Mouse (Mus musculus): Measurements from ENCODE around the gene Tom1l2. TPM values are rescaled to one million over a fixed set of nuclear protein-coding genes. Genes with fewer than 3 reads are reported as not detected.

The Tom1l2 gene
- polyA plus RNA-seq, 1 experiment from 2014 or later: 71.4 TPM

GRCm38 (mm10) chr11:60206207-60206606 lies 146.5 kb downstream of the Tom1l2 start:
- H3K36me3 ChIP-seq: peaks cover 17% of the 10 kb centered on the region
- H3K4me3 ChIP-seq: no peak overlapping the region
- peaks cover 75% of the 10 kb centered on the region for H3K4me1 ChIP-seq (replicated peaks)
- ATAC-seq (ENCODE audit: low FRiP score, low read depth): no peak
- H3K4me2 ChIP-seq: no peak overlapping the region
- 62% methylated on average over 5 of the region's 5 CpGs for WGBS
- no peaks in the 10 kb centered on the region for H3K9me3 ChIP-seq
- H3K27me3 ChIP-seq: no peaks in the 10 kb centered on the region
- H3K27ac ChIP-seq (replicated peaks): peak overlapping the region; percentile 25; the same call in 1 of the 2 replicates
- no peak overlapping the region for H3K9ac ChIP-seq

- no peak overlapping the region for H3K4me3 ChIP-seq
- no peak overlapping the region for H3K9ac ChIP-seq
- WGBS: 86% methylated on average over 12 of the region's 12 CpGs
- no peak overlapping the region for H3K27ac ChIP-seq (replicated peaks)
- ATAC-seq (ENCODE audit: low FRiP score, low read depth): no peak
- peaks cover 73% of the 10 kb centered on the region for H3K4me1 ChIP-seq (replicated peaks)
- H3K36me3 ChIP-seq: peaks cover 19% of the 10 kb centered on the region
- no peaks in the 10 kb centered on the region for H3K27me3 ChIP-seq
- H3K4me2 ChIP-seq: no peak overlapping the region
- H3K9me3 ChIP-seq: no peaks in the 10 kb centered on the region
Observed at GRCm38 (mm10) chr11:60205026-60205425, 147.7 kb downstream of the Tom1l2 start.

- ATAC-seq (ENCODE audit: low FRiP score, low read depth): no peak
- Histone ChIP-seq H3K9me3 (no peaks in the 10 kb centered on the region), H3K9ac (0 out of 2 replicates have a peak overlapping the region, but pooled peaks have one; percentile 1), H3K27ac (replicated peaks) (peak overlapping the region; percentile 63), H3K4me3 (no peak overlapping the region), H3K36me3 (peaks cover 19% of the 10 kb centered on the region), H3K27me3 (no peaks in the 10 kb centered on the region), H3K4me2 (no peak overlapping the region), H3K4me1 (replicated peaks) (peaks cover 56% of the 10 kb centered on the region)
- WGBS: 64% methylated on average over 26 of the region's 26 CpGs
Observed at GRCm38 (mm10) chr11:60202710-60203638, 149.7 kb downstream of the Tom1l2 start.

GRCm38 (mm10) chr11:60200384-60200783 lies 152.3 kb downstream of the Tom1l2 start:
- Histone ChIP-seq H3K4me2 (no peak overlapping the region), H3K9me3 (no peaks in the 10 kb centered on the region), H3K4me1 (replicated peaks) (peaks cover 31% of the 10 kb centered on the region), H3K36me3 (peaks cover 30% of the 10 kb centered on the region), H3K4me3 (no peak overlapping the region), H3K9ac (no peak overlapping the region), H3K27me3 (no peaks in the 10 kb centered on the region), H3K27ac (replicated peaks) (peak overlapping the region; percentile 79)
- 88% methylated on average over 11 of the region's 11 CpGs for WGBS
- no peak for ATAC-seq (ENCODE audit: low FRiP score, low read depth)

GRCm38 (mm10) chr11:60199702-60200184 lies 153.0 kb downstream of the Tom1l2 start:
- H3K4me1 ChIP-seq (replicated peaks): peaks cover 28% of the 10 kb centered on the region
- no peaks in the 10 kb centered on the region for H3K9me3 ChIP-seq
- peak overlapping the region; percentile 26; the same call in 1 of the 2 replicates for H3K9ac ChIP-seq
- H3K27ac ChIP-seq (replicated peaks): peak overlapping the region; percentile 79
- no peaks in the 10 kb centered on the region for H3K27me3 ChIP-seq
- ATAC-seq (ENCODE audit: low FRiP score, low read depth): peak; percentile 79
- H3K36me3 ChIP-seq: peaks cover 33% of the 10 kb centered on the region
- H3K4me3 ChIP-seq: no peak overlapping the region
- WGBS: 8% methylated on average over 18 of the region's 18 CpGs
- peak overlapping the region; percentile 33 for H3K4me2 ChIP-seq

GRCm38 (mm10) chr11:60198651-60199050 lies 154.1 kb downstream of the Tom1l2 start:
- Histone ChIP-seq H3K27ac (replicated peaks) (peak overlapping the region; percentile 26), H3K36me3 (peaks cover 32% of the 10 kb centered on the region)

DNA sequence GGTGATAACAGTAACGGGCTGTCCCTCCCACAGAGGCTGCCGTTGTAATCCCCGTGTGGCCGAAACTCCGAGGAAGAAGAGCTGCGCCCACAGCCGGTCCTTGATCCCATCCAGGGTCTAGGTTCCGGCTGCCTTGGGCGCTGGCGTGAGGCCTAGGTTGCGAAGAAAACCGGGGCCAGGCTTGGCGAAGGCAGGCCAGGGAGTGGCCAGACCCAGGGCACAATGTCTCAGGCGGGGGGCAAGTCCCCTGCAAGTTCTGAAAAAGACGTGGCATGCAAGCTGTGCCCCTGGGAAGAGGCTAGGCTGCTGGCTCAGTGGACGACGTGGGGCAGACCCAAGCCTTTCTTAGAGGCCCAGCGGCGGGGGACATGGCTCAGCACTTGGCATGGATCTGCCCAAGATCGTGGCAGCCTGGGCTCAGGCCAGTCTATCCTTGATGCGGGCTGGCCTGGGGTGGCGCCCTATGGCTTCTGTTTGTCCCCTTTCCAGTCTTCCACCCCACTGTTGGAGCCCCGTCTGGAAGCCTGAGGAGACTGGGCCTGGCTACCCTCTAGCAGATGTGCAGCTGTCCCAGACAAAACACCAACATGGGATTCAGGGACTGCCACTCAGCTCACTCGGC lies 154.6 kb downstream of the Tom1l2 start:
- no peak overlapping the region for H3K4me2 ChIP-seq
- H3K27me3 ChIP-seq: no peaks in the 10 kb centered on the region
- H3K27ac ChIP-seq (replicated peaks): peak overlapping the region; percentile 26
- no peaks in the 10 kb centered on the region for H3K9me3 ChIP-seq
- H3K36me3 ChIP-seq: peaks cover 31% of the 10 kb centered on the region
- 73% methylated on average over 24 of the region's 24 CpGs for WGBS
- H3K4me3 ChIP-seq: no peak overlapping the region
- H3K9ac ChIP-seq: no peak overlapping the region
- ATAC-seq (ENCODE audit: low FRiP score, low read depth): no peak
- peaks cover 25% of the 10 kb centered on the region for H3K4me1 ChIP-seq (replicated peaks)

More at GRCm38 (mm10) chr11:60198651-60199050, 154.1 kb downstream of the Tom1l2 start:
- H3K4me1 ChIP-seq (replicated peaks): peaks cover 28% of the 10 kb centered on the region
- no peak overlapping the region for H3K4me2 ChIP-seq
- ATAC-seq (ENCODE audit: low FRiP score, low read depth): no peak
- no peak overlapping the region for H3K4me3 ChIP-seq
- H3K9ac ChIP-seq: no peak overlapping the region
- H3K9me3 ChIP-seq: no peaks in the 10 kb centered on the region
- 90% methylated on average over 12 of the region's 12 CpGs for WGBS
- no peaks in the 10 kb centered on the region for H3K27me3 ChIP-seq

GRCm38 (mm10) chr11:60196344-60196743 lies 156.4 kb downstream of the Tom1l2 start:
- Histone ChIP-seq H3K4me3 (no peak overlapping the region), H3K36me3 (peaks cover 27% of the 10 kb centered on the region), H3K4me1 (replicated peaks) (peaks cover 17% of the 10 kb centered on the region), H3K4me2 (no peak overlapping the region), H3K9me3 (no peaks in the 10 kb centered on the region), H3K27ac (replicated peaks) (no peak overlapping the region), H3K27me3 (no peaks in the 10 kb centered on the region), H3K9ac (no peak overlapping the region)
- 83% methylated on average over 5 of the region's 5 CpGs for WGBS
- no peak for ATAC-seq (ENCODE audit: low FRiP score, low read depth)

DNA sequence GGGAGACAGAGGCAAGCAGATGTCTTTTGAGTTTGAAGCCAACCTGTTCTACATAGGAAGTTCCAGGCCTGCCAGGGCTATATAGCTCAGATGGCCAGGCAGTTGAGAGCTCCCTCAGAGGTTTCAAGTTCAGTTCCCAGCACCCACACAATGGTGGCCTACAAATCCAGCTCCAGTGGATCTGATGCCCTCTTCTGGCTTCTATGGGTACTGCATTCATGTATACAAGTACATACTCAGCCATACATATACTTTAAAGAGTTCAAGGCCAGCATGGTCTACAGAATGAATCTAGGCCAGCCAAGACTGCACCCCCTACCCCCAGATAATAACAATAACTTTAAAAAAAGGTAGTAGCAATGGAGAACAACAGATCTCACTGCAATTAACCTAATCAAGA lies 157.6 kb downstream of the Tom1l2 start:
- Histone ChIP-seq H3K4me3 (no peak overlapping the region), H3K9ac (no peak overlapping the region), H3K36me3 (peaks cover 30% of the 10 kb centered on the region), H3K4me2 (no peak overlapping the region), H3K4me1 (replicated peaks) (peaks cover 7% of the 10 kb centered on the region), H3K9me3 (no peaks in the 10 kb centered on the region), H3K27ac (replicated peaks) (no peak overlapping the region), H3K27me3 (no peaks in the 10 kb centered on the region)
- no peak for ATAC-seq (ENCODE audit: low FRiP score, low read depth)

GRCm38 (mm10) chr11:60193556-60193955 lies 159.1 kb downstream of the Tom1l2 start:
- H3K9me3 ChIP-seq: no peaks in the 10 kb centered on the region
- H3K36me3 ChIP-seq: peaks cover 41% of the 10 kb centered on the region
- H3K4me2 ChIP-seq: no peak overlapping the region
- H3K4me3 ChIP-seq: no peak overlapping the region
- H3K4me1 ChIP-seq (replicated peaks): 0 out of 2 replicates have a peak, but pooled peaks cover 3% of the 10 kb centered on the region
- ATAC-seq (ENCODE audit: low FRiP score, low read depth): 0 out of 2 replicates have a peak, but pooled peaks have one; percentile 13
- H3K27ac ChIP-seq (replicated peaks): 0 out of 2 replicates have a peak overlapping the region, but pooled peaks have one; percentile 32
- no peaks in the 10 kb centered on the region for H3K27me3 ChIP-seq
- no peak overlapping the region for H3K9ac ChIP-seq
- WGBS: 61% methylated on average over 4 of the region's 4 CpGs

GRCm38 (mm10) chr11:60192534-60192933 lies 160.2 kb downstream of the Tom1l2 start:
- Histone ChIP-seq H3K27me3 (no peaks in the 10 kb centered on the region), H3K36me3 (peaks cover 50% of the 10 kb centered on the region), H3K27ac (replicated peaks) (no peak overlapping the region), H3K9ac (no peak overlapping the region), H3K4me3 (no peak overlapping the region), H3K9me3 (no peaks in the 10 kb centered on the region), H3K4me2 (no peak overlapping the region), H3K4me1 (replicated peaks) (peaks cover 4% of the 10 kb centered on the region; the same call in 1 of the 2 replicates)
- 75% methylated on average over 6 of the region's 6 CpGs for WGBS
- ATAC-seq (ENCODE audit: low FRiP score, low read depth): no peak

All from hindbrain, embryonic 15.5 days (tissue).